Mouse (Mus musculus): ENCODE data around the gene Ppp1r14c.

Gene Ppp1r14c

GRCm38 (mm10) chr10:3366036-3366869 is at the start of gene Ppp1r14c:
Ppp1r14c (plus strand) TSS chr10:3366057.
- peak; percentile 43 to 69 for DNase-seq

- DNase-seq: no peak
Measured at GRCm38 (mm10) chr10:3321406-3321805, 44.5 kb upstream of the Ppp1r14c start.

- peak in 1 of 2 experiments; percentile 8 for DNase-seq
Measured at GRCm38 (mm10) chr10:3325447-3325846, 40.4 kb upstream of the Ppp1r14c start.

- peak; percentile 74 to 86 for DNase-seq
Measured at GRCm38 (mm10) chr10:3332880-3333279, 33.0 kb upstream of the Ppp1r14c start.

- no peak for DNase-seq
Measured at GRCm38 (mm10) chr10:3334570-3334969, 31.3 kb upstream of the Ppp1r14c start.

GRCm38 (mm10) chr10:3336729-3337329 is 29.0 kb upstream of the Ppp1r14c start:
- DNase-seq: no peak

- no peak for DNase-seq
Measured at GRCm38 (mm10) chr10:3337330-3337901, 28.4 kb upstream of the Ppp1r14c start.

GRCm38 (mm10) chr10:3345706-3346105 is 20.2 kb upstream of the Ppp1r14c start:
- no peak for DNase-seq

GRCm38 (mm10) chr10:3359531-3359930 is 6.3 kb upstream of the Ppp1r14c start:
- DNase-seq: no peak

GRCm38 (mm10) chr10:3365671-3366035 is 204 bp upstream of the Ppp1r14c start:
- no peak for DNase-seq

GRCm38 (mm10) chr10:3366870-3367431 is 1.1 kb downstream of the Ppp1r14c start:
- peak; percentile 15 to 46 for DNase-seq

GRCm38 (mm10) chr10:3367440-3367839 is 1.6 kb downstream of the Ppp1r14c start:
- DNase-seq: peak in 1 of 2 experiments; percentile 18

GRCm38 (mm10) chr10:3383176-3383575 is 17.3 kb downstream of the Ppp1r14c start:
- DNase-seq: no peak

GRCm38 (mm10) chr10:3392251-3392650 is 26.4 kb downstream of the Ppp1r14c start:
- DNase-seq: no peak

- no peak for DNase-seq
Measured at GRCm38 (mm10) chr10:3393548-3393947, 27.7 kb downstream of the Ppp1r14c start.

GRCm38 (mm10) chr10:3394193-3394592 is 28.3 kb downstream of the Ppp1r14c start:
- peak; percentile 19 to 30 for DNase-seq

- DNase-seq: no peak
Measured at GRCm38 (mm10) chr10:3394671-3395288, 28.9 kb downstream of the Ppp1r14c start.

- DNase-seq: no peak
Measured at GRCm38 (mm10) chr10:3395341-3395931, 29.6 kb downstream of the Ppp1r14c start.

- DNase-seq: no peak
Measured at GRCm38 (mm10) chr10:3396008-3396795, 30.3 kb downstream of the Ppp1r14c start.

GRCm38 (mm10) chr10:3397406-3397805 is 31.5 kb downstream of the Ppp1r14c start:
- no peak for DNase-seq

GRCm38 (mm10) chr10:3398051-3398450 is 32.2 kb downstream of the Ppp1r14c start:
- no peak for DNase-seq

GRCm38 (mm10) chr10:3402284-3402683 is 36.4 kb downstream of the Ppp1r14c start:
- no peak for DNase-seq
